Mouse (Mus musculus): Measurements from ENCODE around the gene Lpp. TPM values are rescaled to one million over a fixed set of nuclear protein-coding genes. Genes with fewer than 3 reads are reported as not detected.

Gene Lpp
- total and polyA plus RNA-seq, 3 experiments, result not detected

- H3K4me3 ChIP-seq (ENCODE audit: control insufficient read depth in 1 of 2, insufficient read depth in 1 of 2, low read depth in 2 of 2, low read length in 2 of 2), result no peak overlapping the region
- no peak overlapping the region for H3K9ac ChIP-seq (ENCODE audit: control insufficient read depth, low read depth, low read length, poor library complexity, severe bottlenecking)
- H3K27me3 ChIP-seq (ENCODE audit: control insufficient read depth in 1 of 2, insufficient read depth in 2 of 2, low read length in 2 of 2), result no peaks in the 10 kb centered on the region; a peak in 1 of 4 replicates
- no peak for DNase-seq (ENCODE audit: low read depth, low spot score)
- no peaks in the 10 kb centered on the region for H3K79me2 ChIP-seq (ENCODE audit: control insufficient read depth, insufficient read depth, low read length, poor library complexity)
- no peak overlapping the region for H3K27ac ChIP-seq (ENCODE audit: control insufficient read depth, low read depth, low read length)
- no peaks in the 10 kb centered on the region for H3K9me3 ChIP-seq (replicated peaks; ENCODE audit: insufficient read depth, low read length)
- no peak for TF ChIP-seq NRF1 (IDR thresholded peaks at IDR 0.05; ENCODE audit: insufficient read depth, low read depth, low read length, poor library complexity, severe bottlenecking)
- TF ChIP-seq ZMIZ1 (IDR thresholded peaks at IDR 0.05; ENCODE audit: low read depth, low read length), result no peak
- no peak for TF ChIP-seq GATA1 (IDR thresholded peaks at IDR 0.05; ENCODE audit: low read depth, low read length)
- TF ChIP-seq USF2 (IDR thresholded peaks at IDR 0.05; ENCODE audit: borderline replicate concordance in 1 of 2, insufficient read depth in 1 of 2, low read depth in 1 of 2, low read length in 2 of 2), result no peak
- no peak for TF ChIP-seq MYB (IDR thresholded peaks at IDR 0.05; ENCODE audit: low read depth, low read length)
- no peak for TF ChIP-seq MXI1 (IDR thresholded peaks at IDR 0.05; ENCODE audit: low read depth, low read length)
- TF ChIP-seq MAZ (IDR thresholded peaks at IDR 0.05; ENCODE audit: low read depth, low read length), result no peak
- no peaks in the 10 kb centered on the region for H3K36me3 ChIP-seq (ENCODE audit: control insufficient read depth in 1 of 2, insufficient read depth in 2 of 2, low read length in 2 of 2)
- no peaks in the 10 kb centered on the region; a peak in 1 of 4 replicates for H3K4me1 ChIP-seq (ENCODE audit: control insufficient read depth in 1 of 2, insufficient read depth in 2 of 2, low read length in 2 of 2)
Measured at GRCm38 (mm10) chr16:25026191-25026590, 632.9 kb downstream of the Lpp start.

- Histone ChIP-seq H3K36me3 (ENCODE audit: control insufficient read depth in 1 of 2, insufficient read depth in 2 of 2, low read length in 2 of 2) (no peaks in the 10 kb centered on the region), H3K27ac (ENCODE audit: control insufficient read depth, low read depth, low read length) (no peak overlapping the region), H3K4me3 (ENCODE audit: control insufficient read depth in 1 of 2, insufficient read depth in 1 of 2, low read depth in 2 of 2, low read length in 2 of 2) (no peak overlapping the region), H3K79me2 (ENCODE audit: control insufficient read depth, insufficient read depth, low read length, poor library complexity) (no peaks in the 10 kb centered on the region), H3K4me1 (ENCODE audit: control insufficient read depth in 1 of 2, insufficient read depth in 2 of 2, low read length in 2 of 2) (no peaks in the 10 kb centered on the region; a peak in 1 of 4 replicates), H3K9me3 (replicated peaks; ENCODE audit: insufficient read depth, low read length) (no peaks in the 10 kb centered on the region), H3K27me3 (ENCODE audit: control insufficient read depth in 1 of 2, insufficient read depth in 2 of 2, low read length in 2 of 2) (no peaks in the 10 kb centered on the region; a peak in 1 of 4 replicates), H3K9ac (ENCODE audit: control insufficient read depth, low read depth, low read length, poor library complexity, severe bottlenecking) (no peak overlapping the region)
- TF ChIP-seq JUND (IDR thresholded peaks at IDR 0.05; ENCODE audit: low read depth, low read length), result no peak
- no peak for TF ChIP-seq MXI1 (IDR thresholded peaks at IDR 0.05; ENCODE audit: low read depth, low read length)
- TF ChIP-seq TBP (IDR thresholded peaks at IDR 0.05; ENCODE audit: low read depth, low read length), result no peak
- TF ChIP-seq ELF1 (IDR thresholded peaks at IDR 0.05; ENCODE audit: low read depth, low read length), result no peak
- no peak for TF ChIP-seq RAD21 (IDR thresholded peaks at IDR 0.05; ENCODE audit: low read depth, low read length)
- TF ChIP-seq ZNF384 (IDR thresholded peaks at IDR 0.05; ENCODE audit: low read depth, low read length), result no peak
- no peak for TF ChIP-seq ZC3H11A (IDR thresholded peaks at IDR 0.05; ENCODE audit: low read depth, low read length)
- TF ChIP-seq EP300 (IDR thresholded peaks at IDR 0.05; ENCODE audit: low read depth in 1 of 2, low read length in 2 of 2), result no peak
- no peak for TF ChIP-seq POLR2AphosphoS5 (IDR thresholded peaks at IDR 0.05; ENCODE audit: borderline replicate concordance, low read depth, low read length)
- TF ChIP-seq RCOR1 (IDR thresholded peaks at IDR 0.05; ENCODE audit: low read depth, low read length), result no peak
- TF ChIP-seq MYB (IDR thresholded peaks at IDR 0.05; ENCODE audit: low read depth, low read length), result no peak
- TF ChIP-seq E2F4 (IDR thresholded peaks at IDR 0.05; ENCODE audit: borderline replicate concordance, low read depth, low read length), result no peak
- no peak for TF ChIP-seq SIN3A (IDR thresholded peaks at IDR 0.05; ENCODE audit: low read length)
- DNase-seq (ENCODE audit: low read depth, low spot score), result no peak
Measured at GRCm38 (mm10) chr16:25029548-25029947, 636.2 kb downstream of the Lpp start.
